Mouse (Mus musculus): Measurements from ENCODE around the gene Lrrtm3.

The Lrrtm3 gene

DNA sequence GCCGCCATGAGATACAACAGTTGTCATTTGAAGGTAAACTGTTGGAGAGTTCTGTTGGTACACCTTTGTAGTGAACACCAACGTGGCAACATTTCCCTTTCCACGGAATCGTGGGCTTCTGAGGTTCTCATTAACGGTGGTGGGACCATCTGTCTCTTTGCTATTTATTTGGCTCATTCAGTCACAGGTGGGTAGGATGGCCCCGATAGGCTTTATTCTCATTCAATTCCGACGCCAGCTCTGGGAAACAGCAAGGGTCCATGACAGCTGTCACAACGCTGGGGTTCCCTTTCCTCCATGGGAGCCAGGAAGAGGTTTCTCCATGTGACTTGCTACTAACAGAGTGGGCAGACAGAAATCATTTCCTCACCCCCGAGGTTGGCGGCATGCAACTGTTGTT lies 48.2 kb downstream of the Lrrtm3 start:
- in situ Hi-C loops (cut with MboI; ENCODE audit: low sequenced_read_pairs) = no loop called here

DNA sequence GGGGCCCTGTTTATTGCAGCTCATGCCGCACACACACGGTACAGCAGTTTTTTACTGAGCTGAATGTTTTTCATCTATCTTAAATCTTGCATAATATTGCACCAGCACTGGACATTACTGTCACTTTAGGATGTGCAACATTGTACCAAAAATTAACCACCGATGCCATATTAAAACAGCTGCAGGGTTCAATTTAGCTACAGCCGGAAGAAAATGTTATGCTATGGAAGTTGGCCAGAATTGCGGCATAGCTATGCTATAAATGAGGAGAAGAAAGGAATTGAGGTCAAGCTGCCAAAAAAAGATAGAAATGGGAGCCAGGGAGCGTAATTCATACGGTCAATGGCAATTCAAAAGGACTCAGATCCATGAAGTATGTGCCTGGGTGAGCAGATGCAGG lies 48.9 kb downstream of the Lrrtm3 start:
- in situ Hi-C loops (cut with MboI; ENCODE audit: low sequenced_read_pairs) = no loop called here

DNA sequence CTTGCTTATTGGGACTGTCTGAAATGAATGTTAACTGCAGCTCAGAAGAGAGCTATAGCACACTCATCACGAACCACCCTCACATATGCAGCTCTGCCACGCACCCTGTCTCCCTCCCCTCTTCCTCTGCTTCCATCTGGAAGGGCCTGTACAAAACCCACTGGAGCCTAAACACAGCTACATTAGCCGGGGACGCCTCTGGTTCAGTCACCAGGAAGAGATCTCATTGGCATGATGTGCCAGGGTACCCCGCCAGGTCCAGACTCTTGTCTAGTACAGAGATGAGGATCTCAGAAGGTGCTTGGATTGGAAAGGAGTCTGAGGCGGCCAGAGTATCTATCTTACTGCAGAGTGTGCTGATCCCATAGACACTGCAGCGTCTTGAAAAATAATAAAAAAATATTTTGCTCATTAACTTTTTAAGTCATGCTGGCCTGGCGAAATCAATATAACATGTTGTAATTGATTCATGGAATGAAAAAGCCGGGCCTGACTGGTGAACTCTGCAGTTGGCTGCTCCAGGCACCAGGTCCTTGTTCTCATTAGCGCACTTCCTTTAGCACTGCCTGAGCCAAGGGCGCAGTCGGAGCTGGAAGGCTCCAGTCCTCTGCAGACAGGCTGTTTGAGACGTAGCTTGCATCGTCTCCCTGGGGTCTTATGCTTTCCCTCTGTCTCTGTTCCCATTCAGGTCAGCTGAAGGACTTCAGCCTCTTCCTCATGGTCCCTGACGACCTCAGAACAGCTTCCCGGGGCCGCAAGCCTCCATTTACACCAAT lies 50.1 kb downstream of the Lrrtm3 start:
- in situ Hi-C loops (cut with MboI; ENCODE audit: low sequenced_read_pairs) = no loop called here

DNA sequence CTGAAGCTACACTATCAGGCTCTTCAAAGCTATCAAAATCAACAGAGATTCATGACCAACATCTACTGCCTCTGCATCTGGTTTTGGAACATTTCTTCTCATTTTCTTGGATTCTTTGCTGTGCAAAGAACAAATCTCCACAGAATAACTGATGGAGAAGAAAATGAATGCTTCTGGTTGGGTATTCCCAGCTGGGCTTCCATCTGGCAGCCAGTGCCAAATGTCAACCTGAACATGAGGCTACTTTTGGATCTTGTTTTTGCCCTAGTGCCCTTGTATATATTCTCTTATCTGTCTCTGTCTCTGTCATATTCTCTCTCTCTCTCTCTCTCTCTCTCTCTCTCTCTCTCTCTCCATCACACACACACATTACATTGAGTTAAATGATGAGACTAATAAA lies 59.2 kb downstream of the Lrrtm3 start:
- in situ Hi-C loops (cut with MboI; ENCODE audit: low sequenced_read_pairs) = no loop called here

DNA sequence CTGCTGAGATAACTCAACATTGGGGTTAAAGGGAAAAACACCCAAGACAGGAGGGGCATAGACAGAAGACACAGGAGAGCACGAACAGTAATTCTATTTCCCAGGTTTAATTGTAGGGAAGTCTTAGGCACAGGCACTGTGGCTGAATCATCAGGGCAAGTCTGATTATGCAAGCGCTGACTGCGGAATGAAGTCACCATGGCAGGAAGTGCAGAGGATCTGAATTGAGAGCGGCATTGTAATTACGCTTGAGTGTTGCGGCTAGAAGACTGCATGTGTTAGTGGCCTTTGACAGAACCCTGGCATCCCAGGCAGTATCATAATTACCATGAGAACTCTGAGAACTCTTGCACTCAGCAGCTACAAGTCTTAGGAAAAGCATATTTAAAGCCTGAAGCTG lies 66.7 kb downstream of the Lrrtm3 start:
- in situ Hi-C loops (cut with MboI; ENCODE audit: low sequenced_read_pairs) = no loop called here

- in situ Hi-C loops (cut with MboI; ENCODE audit: low sequenced_read_pairs) = no loop called here
These were observed 69.7 kb downstream of the Lrrtm3 start for GRCm38 (mm10) chr10:64020347-64020746.

- in situ Hi-C loops (cut with MboI; ENCODE audit: low sequenced_read_pairs) = no loop called here
These were observed 88.1 kb downstream of the Lrrtm3 start for GRCm38 (mm10) chr10:64001996-64002395.

DNA sequence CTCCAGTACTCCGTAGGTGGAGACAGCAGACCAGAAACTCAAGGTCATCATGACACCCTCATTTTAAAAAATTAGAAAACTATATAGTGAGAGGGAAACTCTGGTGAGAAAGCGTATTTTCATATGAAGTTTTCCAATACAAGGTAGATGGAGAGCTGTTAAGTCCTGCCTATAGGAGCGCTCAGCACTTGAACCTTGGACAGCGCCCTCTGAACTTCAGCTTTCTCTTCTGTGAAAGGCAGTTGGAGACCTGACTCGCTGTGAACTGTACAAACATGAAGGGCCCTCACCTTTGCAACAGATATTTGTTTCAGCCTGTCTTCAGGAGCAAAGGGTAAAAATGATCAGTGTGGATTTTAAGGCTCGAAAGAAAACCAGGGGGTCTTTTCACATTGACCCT lies 88.5 kb downstream of the Lrrtm3 start:
- in situ Hi-C loops (cut with MboI; ENCODE audit: low sequenced_read_pairs) = no loop called here

DNA sequence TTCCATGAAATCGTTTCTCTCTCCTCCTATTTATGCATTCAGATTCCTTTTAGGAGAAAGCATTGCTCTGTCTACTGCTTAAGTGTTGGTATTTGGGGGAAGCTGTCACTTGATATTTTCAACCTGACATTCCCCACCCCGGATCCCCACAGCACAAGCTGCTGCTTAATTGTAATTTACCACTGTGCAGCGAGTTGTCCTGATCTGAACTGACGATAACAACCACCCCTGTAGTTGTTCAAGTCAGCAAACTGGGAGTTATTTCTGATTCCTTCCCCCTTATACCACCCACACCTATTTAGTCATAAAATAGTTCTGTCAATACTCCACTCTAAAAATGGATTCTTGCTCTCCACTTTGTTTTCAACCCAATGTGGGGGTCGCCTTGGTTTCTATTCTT lies 95.8 kb downstream of the Lrrtm3 start:
- in situ Hi-C loops (cut with MboI; ENCODE audit: low sequenced_read_pairs) = no loop called here

GRCm38 (mm10) chr10:63985576-63985975 lies 104.5 kb downstream of the Lrrtm3 start:
- in situ Hi-C loops (cut with MboI; ENCODE audit: low sequenced_read_pairs) = no loop called here

DNA sequence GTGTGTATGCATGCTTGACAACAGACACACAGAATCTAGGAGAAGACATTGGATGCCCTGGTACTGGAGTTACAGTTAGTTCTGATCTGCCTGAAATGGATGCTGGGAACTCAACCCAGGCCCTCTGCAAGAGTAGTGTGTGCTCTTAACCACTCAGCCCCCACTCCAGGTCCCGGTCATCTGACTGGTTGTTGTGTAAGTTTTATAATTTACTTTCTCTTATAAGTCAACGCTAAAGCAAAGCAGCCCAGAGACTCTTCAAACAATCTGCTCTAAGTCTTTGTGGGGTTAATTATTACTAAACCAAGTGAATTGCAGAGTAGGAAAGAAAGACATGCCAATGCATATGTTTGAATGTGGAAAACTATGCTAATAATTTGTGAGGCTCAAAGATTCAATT lies 110.7 kb downstream of the Lrrtm3 start:
- in situ Hi-C loops (cut with MboI; ENCODE audit: low sequenced_read_pairs) = no loop called here

DNA sequence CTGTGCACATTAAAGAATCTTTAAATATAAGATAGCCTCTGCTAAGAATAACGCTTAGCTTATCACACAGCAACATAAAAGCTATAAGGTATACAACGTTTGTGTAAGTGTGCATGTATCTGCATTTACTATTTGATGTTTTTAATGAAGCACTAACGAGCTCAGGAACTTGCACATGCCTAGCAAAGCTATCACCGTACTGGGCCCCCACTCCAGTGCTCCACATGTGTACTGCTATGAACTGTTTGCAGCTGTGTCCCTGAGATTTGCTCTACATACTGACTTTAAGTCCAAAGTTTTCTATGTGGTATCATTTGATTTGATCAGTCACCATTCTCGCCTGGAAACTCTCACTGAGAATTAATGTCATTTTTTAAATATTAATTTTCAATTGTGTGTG lies 111.1 kb downstream of the Lrrtm3 start:
- in situ Hi-C loops (cut with MboI; ENCODE audit: low sequenced_read_pairs) = no loop called here

DNA sequence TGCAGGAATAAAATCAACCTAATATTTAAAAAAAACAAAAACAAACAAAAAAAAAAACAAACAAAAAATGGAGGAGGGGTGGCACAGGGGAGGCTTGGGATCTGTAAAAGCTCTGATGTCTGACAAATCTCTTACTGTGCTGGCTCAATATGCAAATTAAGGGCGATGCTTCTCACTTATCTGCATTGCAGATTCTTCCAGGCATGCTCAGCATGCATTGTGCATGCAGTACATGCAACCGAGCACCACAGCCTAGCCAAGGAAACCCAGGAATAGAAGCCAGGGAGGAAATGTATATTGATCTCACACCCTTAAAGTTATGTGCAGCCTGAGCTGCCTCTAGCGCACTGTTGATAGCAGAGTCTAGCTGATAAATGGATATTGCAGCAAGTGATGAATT lies 111.5 kb downstream of the Lrrtm3 start:
- in situ Hi-C loops (cut with MboI; ENCODE audit: low sequenced_read_pairs) = no loop called here

DNA sequence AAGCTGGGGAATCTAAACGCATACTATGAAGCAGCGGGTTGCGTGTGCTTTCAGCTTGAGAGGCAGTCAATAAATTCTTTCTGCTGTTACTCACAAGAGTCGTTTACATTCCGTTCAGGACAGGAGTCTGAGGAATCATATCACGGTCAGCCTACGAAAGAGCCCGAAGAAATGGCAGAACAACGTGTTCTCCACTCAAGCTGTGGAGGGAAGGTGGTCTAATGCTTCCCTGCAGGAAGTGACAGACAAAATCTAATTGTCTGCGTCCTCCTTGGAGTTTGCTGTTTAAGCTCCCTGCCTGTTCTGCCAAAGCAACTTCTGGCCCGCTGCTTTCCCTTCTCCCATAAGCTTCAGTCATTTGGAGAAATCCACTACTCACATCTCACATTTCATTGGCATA lies 112.0 kb downstream of the Lrrtm3 start:
- in situ Hi-C loops (cut with MboI; ENCODE audit: low sequenced_read_pairs) = no loop called here

DNA sequence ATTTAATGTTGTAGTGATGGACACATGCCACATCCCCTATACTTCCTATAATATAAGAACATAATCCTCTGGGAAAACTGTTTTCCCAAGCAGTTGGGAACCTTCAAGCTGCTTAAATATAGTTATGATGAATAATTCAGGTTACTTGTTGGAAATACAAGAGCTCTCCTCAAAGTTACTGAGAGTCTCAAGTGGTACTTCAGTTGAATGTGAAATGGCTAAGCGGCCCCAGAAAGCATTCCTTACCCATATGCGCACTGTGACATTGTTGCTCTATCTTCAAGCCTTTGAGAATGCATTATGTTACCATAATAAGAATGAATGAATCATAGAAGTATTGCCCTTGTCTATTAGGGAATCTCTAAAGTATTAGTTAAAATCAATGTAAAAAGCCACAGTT lies 117.8 kb downstream of the Lrrtm3 start:
- in situ Hi-C loops (cut with MboI; ENCODE audit: low sequenced_read_pairs) = no loop called here

DNA sequence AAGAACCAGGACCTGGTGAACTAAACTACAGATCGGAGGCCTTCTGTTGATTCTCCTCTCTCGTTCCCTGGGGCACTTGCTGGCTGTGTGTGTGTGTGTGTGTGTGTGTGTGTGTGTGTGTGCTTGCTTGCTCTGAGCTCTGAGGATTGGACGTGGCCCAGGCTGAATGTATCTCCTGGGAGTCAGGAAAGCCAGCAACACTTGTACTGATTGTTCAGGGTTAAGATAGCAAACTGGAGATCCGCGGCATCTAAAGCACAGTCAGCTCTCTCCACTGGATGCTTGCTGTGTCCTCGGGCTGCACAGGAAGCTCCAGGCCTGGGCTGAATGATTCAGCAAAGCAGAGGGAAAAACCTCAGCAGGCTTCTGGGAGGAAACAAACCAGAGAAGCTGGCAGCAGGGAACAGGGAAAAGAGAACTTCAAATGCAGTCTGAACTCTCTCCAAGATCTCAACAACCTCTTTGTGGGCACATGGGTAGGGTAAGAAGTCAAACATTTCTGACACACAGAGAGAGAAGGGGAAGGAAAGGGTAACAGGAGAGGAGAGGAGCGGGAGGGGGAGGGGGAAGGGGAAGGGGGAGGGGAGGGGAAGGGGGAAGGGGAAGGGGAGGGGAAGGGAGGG lies 135.7 kb downstream of the Lrrtm3 start:
- in situ Hi-C loops (cut with MboI; ENCODE audit: low sequenced_read_pairs) = no loop called here

DNA sequence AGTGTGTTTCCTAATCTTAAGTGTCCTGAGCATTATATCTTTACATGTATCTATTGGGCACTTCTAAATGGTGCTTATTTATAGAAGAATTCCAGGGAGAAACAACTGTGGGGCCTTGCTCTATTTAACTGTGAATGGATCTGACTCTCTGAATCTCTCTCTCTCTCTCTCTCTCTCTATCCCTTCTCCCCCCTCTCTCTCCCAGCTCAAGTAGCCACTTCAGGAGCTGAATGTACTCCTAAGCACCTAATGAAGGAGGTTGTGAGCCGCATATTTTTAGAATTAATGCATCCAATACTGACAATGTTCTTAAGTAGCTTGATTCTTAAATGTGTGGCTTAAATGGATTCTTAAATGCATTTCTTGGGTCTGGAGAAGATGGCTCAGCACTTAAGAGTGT lies 138.6 kb downstream of the Lrrtm3 start:
- in situ Hi-C loops (cut with MboI; ENCODE audit: low sequenced_read_pairs) = no loop called here

- in situ Hi-C loops (cut with MboI; ENCODE audit: low sequenced_read_pairs) = no loop called here
These were observed 139.2 kb downstream of the Lrrtm3 start for GRCm38 (mm10) chr10:63950867-63951266.

- in situ Hi-C loops (cut with MboI; ENCODE audit: low sequenced_read_pairs) = no loop called here
These were observed 142.8 kb downstream of the Lrrtm3 start for GRCm38 (mm10) chr10:63947266-63947665.

DNA sequence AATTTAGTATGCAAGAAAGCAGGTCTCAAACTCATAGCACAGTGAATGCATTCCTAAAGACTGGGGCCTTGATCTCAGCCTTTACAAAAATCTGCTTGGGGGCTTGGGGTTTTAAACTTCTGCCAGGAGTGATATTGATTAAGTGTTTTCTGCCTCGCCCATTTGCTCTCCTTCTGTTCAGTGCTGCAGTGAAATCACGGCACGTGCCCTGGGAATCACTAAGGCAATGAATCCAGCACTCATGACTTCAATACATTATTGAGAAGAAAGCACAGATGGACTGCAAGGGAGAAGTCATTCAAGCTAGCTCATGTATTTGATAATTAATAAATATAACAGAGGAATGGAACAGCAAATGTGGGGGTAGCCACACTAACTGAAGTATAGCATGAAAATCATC lies 144.5 kb downstream of the Lrrtm3 start:
- in situ Hi-C loops (cut with MboI; ENCODE audit: low sequenced_read_pairs) = no loop called here

DNA sequence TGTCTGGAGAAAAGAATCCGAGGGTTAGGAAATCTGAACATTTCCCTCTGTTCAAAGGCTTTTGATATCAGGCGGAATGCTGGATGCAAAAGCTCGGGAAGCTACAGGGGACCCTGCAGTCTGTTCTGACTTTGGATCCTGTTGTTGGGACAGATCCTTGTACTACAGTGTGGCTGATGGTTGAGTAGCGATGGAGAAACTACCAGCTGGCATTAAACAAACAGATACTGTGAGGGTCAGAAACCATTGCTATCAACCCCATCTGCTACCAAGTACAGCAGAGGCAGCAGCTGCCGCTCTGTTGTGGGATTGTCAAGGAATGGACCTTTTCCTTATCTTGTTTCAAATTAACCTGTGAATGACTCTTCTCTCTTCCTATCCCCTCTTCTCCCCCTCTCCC lies 156.1 kb downstream of the Lrrtm3 start:
- in situ Hi-C loops (cut with MboI; ENCODE audit: low sequenced_read_pairs) = no loop called here

DNA sequence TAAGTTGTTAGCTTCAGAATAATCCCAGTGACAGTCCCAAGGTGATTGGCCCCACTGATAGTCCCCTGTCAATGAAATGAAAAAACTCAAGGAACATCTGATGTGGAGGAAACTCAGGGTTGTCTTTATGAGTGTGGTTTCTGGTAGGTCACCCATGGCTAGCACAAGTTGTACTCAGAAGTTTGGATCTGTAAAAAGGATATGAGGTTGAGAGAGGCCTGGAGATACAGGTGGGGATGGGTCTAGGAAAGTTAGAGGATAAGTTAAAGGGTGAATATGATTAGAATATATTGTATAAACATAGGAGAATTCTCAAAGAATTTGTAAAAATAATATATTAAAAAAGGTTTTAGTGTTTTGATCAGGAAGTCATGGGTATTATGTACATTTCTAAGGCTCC lies 162.7 kb downstream of the Lrrtm3 start, which contains the start of gene Gm10118:
Gene Gm10118 (minus strand): TSS at position 101 of the 400 bp plus-strand sequence.
- in situ Hi-C loops (cut with MboI; ENCODE audit: low sequenced_read_pairs) = no loop called here

DNA sequence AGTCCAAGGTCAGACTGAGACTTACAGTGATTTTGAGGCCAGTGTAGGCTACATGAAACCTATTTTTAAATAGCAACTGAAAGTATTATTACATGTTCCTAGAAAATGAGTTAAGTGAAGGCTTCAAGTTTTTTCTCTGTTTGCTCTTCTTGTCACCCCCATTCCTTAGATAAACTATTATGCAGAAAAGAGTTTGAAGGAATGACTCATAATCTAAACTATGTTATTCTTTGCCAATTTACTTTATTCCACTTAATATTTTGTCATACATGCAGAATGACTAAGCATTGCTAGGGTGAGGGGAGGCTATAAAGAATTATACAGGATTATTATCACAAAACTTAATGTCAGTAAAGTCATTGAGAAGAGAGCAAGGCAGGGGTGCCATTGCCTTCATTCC lies 181.2 kb downstream of the Lrrtm3 start:
- in situ Hi-C loops (cut with MboI; ENCODE audit: low sequenced_read_pairs) = no loop called here
